Mouse (Mus musculus) ES-Bruce4 (cell line): Measurements from ENCODE around the gene Rapgef4.

Source experiments
- CTCF ChIP-seq: IDR thresholded peaks from one replicate; pipeline ENCODE4 v1.8.1; 2011; ENCODE audit warnings: low read depth, low read length
- POLR2A ChIP-seq: IDR thresholded peaks from one replicate; pipeline ENCODE4 v1.8.1; 2011; ENCODE audit warnings: low read length; ENCODE audit not compliant: insufficient read depth

- TF ChIP-seq POLR2A (no peak), CTCF (no peak)
These were observed 215.3 kb downstream of the Rapgef4 start for GRCm38 (mm10) chr2:72196190-72196965.
